Mouse (Mus musculus) kidney, postnatal 36 days (tissue): ENCODE data around the gene Itih3.

Experiments
- DNase-seq, 2 experiments: peaks; one replicate each; pipeline ENCODE4 v3.0.0; 2021 to 2022; ENCODE audit warnings: mixed read lengths in 2 of 2

Gene Itih3

DNA sequence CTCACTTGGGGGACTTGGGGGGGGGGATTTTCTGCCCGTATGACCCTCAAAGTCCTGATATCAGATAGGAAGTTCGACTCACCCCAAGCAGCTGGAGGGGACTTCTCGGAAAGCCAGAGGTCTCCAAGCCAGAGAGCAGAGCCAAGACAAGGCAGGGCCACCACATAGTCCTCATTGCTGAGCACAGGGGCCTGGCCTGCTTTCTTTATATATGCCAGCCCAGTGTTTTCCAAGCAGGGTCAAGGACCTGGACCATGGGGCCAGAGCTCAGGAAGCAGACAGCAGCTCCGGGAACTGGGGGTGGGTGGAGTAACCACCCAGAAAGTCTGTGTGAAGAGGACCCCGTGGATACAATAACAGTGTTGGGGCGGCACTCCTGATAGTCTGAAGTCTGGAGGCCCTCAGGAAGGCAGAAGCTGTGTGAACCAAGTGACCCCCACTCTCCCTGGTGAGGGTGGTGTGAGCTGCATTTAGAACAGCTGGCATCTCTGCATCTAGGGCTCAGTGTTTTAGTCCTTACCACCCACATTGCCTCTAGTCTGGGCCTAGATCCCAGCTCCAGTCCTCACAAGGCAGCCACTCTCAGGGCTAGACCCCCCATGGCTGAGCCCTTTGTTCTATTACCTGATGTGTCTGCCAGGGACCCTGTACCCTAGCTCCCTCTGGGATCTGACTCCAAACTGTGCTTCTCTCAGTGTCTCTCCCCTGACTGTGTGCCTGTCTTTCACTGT, at the start of gene Itih3:
Itih3 (minus strand) TSS at position 386 of the 731 bp plus-strand sequence.
- DNase-seq = peak in 1 of 2 experiments; percentile 20

- DNase-seq = peak; percentile 48 to 54
Measured at GRCm38 (mm10) chr14:30960366-30960765, 36.8 kb upstream of the Itih3 start.

- DNase-seq = no peak
Measured at GRCm38 (mm10) chr14:30959031-30959430, 35.5 kb upstream of the Itih3 start.

DNA sequence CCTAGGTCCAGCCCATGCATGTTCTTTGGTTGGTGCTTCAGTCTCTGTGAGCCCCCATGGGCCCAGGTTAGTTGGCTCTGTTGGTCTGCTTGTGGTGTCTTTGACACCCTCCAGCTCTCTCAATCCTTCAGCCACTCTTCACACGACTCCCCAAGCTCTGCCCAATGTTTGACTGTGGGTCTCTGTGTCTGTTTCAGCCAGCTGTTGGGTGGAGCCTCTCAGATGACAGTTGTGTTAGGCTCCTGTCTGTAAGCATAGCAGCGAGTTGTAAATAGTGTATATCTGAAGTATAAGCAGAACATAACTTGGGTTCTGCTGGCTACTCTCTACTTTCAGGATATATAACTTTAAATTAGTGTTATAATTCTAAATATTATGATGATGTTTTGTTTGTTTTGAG, 35.0 kb upstream of the Itih3 start:
- DNase-seq = no peak

GRCm38 (mm10) chr14:30951154-30951825, 27.7 kb upstream of the Itih3 start, which contains the start of gene Nek4:
Gene Nek4 (plus strand): TSS chr14:30951377.
- DNase-seq = peak; percentile 96 to 97

DNA sequence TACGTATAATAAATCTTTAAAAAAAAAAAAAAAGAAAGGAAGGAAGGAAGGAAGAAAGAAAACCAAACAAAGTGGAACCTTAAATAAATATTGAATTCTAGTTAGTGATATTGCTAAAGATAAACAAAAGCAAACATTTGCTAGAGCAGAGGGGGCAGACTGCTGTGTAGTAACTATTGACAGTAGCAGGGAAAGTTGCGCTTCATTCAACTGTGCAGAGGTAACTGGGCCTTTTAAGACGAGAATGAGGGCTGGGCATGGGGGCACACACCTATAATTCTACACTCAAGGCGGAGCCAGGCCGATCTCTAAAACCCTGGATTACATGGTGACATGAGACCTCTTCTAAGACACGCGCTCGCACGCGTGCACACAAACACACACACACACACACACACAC, 26.4 kb upstream of the Itih3 start:
- no peak for DNase-seq

DNA sequence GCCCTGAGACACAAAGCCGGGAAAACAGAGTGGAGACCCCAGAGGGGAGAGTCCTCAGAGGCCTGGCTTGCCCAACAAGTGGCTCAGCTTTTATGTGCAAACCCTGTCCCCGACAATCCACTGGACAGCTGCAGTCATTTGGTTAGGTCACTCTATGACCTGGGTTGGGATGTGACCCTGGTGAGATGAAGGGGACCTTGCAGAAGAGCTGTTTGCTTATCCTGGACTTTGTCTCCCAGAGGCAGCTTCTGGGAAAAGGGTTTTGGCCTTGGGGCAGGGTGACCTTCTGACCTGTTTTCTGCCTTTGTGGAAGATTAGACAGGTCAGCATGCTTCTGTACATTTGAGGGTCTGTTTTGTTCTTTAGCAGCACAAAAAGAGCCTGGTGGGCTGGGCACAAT, 21.2 kb upstream of the Itih3 start:
- DNase-seq = no peak

DNA sequence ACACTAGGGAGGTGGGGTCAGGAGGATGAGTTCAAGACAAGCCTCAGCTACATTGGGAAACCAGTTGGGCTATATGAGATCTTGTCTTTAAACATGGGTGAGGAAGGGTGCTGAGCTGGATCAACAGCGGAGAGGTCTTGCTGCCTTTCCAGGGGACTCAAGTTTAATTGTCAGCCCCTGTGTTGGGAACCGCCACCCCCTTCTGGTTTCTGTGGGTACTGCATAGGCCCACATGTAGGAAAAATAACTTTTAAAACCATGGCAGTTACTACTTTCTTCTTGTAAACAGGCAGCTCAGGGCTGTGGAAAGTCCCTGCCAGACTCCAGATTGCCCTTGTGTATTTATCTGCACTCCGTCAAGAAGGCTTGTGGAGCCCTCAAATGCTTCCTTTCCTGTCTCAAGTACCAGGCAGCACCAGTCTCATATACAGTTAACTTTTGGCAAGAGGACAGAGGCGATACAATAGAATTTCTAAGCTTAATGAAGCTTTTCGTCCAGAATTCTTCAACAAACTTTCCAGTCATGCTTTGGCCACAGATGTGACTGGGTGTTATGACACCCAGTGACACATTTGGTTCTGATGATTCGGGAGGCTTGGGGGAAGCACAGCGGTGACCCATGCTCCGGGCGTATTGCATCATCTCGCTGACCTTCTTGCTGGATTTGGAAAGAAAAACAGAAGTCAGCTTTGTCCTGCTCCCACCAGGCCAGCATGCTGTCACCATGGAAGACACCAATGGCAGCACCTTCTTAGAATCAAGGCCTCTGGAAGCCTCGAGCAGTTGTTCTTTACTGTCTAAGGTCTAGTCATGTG, 20.5 kb upstream of the Itih3 start:
- DNase-seq = peak; percentile 47 to 83

- peak; percentile 17 to 27 for DNase-seq
Measured at GRCm38 (mm10) chr14:30943038-30943437, 19.5 kb upstream of the Itih3 start, which contains the start of gene Itih1. Gene Itih1 (minus strand): TSS chr14:30943289.

DNA sequence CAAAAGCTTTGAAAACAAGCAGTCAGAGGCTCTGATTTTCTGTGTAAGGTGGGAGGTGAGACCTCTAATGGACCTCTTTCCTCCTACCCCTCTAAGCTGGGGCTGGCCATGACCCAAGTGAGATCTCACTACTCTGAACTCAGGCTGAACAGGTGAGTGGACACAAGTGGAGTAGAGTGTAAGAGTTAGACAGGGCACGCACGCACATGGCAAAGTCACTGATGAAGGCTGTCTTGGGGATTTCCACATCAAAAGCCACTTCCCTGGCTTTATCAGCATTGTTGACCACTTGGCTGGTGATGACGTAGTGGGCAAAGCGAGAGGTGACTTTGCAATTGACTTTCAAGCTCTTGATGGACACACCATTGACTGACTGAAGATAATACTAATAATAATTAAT, 18.7 kb upstream of the Itih3 start:
- DNase-seq = no peak

DNA sequence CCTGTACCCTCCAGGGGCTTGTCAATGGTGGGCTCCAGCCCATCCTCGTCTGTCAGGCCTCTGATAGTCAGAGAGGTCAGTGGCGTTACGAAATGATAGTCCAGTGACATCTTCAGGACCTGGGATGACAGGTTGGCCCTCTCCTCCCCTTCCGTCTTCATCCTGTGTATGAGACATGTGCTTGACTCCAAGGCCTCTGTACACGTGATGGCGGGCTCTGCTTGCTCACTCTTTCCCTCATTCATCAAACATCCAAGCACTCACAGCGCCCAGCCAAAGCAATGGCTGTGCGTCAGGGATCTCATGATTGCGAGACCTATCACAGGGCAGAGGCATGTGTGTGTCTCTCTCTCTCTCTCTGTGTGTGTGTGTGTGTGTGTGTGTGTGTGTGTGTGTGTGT, 9.8 kb upstream of the Itih3 start:
- DNase-seq = no peak

GRCm38 (mm10) chr14:30930386-30930785, 6.8 kb upstream of the Itih3 start:
- no peak for DNase-seq

DNA sequence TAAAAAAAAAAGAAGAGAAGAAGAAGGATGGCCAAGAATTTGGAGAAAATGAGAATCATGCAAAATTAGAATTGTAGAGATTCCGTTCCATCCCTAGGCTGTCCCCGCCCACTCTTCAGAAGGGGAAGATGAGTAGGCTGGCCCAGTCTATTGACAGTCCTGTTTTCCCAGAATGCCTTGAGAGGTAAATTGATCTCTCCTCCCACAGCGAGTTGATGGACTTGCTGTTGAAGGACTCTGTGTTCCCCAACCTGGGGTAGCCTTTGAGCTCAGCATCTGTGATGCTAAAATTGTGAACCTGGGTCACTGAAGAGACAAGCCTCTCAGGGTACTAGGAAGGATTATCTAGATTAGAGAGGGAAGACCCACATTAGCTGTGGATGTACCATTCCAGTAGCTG, 1.9 kb upstream of the Itih3 start:
- DNase-seq = no peak

GRCm38 (mm10) chr14:30922053-30922670, 1.4 kb downstream of the Itih3 start:
- DNase-seq = no peak

- no peak for DNase-seq
Measured at GRCm38 (mm10) chr14:30916516-30916915, 7.0 kb downstream of the Itih3 start.

DNA sequence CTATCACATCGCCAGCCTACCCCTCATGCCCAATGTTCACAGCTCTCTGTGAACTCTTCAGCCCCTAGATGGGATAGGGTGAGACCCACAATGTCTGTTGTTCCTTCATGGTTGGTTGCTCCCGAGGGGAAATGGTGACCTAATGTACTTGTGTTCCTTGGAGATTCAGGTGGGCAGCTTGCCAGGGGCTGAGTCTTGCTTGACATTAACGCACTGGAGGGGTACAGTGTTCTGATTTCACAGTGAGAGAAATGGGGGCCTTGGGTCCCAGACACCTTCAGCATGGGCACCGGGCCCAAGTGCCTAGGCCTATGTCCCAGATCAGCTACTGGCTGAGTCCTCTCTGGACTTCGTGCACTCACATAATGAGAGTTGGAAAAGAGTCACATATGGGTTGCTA, 10.2 kb downstream of the Itih3 start:
- DNase-seq = peak; percentile 62 to 82

GRCm38 (mm10) chr14:30912641-30913040, 10.9 kb downstream of the Itih3 start:
- peak; percentile 63 to 69 for DNase-seq

- DNase-seq = no peak
Measured at GRCm38 (mm10) chr14:30911141-30911540, 12.4 kb downstream of the Itih3 start.

GRCm38 (mm10) chr14:30907814-30908265, 15.7 kb downstream of the Itih3 start:
- DNase-seq = no peak

GRCm38 (mm10) chr14:30906001-30906400, 17.6 kb downstream of the Itih3 start:
- DNase-seq = no peak

DNA sequence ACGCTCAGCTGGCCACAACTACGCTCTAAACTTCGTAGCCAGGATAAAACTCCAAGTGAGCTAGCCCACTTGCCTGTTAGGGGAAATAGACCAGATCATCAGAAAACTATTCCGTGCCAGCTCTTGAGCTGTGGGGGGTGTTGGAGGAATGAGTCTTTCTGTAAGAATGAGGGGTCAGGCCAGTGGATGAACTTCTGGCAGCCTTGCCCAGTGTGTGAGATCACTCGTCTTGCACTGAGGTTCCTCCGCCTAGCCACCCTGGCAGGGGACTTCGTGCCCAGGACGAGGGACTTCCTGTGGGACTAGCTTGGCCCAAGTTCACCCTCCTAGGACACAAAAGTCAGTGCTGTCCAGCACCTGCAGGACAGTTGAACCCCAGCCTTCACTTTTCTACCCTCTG, 19.3 kb downstream of the Itih3 start:
- no peak for DNase-seq

DNA sequence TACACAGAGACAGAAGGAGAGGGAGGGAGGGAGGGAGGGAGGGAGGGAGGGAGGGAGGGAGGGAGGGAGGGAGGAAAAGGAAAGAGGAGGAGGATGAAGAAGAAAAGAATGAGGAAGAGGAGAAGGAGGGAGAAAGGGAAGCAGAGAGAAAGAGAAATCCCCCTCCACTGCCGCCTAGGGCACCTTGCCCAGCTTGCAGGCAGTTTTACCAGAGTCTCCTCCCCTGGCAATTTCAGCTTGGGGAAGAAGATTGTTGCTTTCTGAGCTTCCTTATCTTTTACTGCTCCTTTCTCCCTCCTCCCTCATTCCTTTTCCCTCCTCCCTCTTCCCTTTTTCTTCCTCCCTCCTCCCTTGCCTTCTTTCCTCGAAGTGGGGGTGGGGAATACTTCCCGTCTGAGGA, 20.5 kb downstream of the Itih3 start:
- DNase-seq = no peak

GRCm38 (mm10) chr14:30902628-30903027, 20.9 kb downstream of the Itih3 start:
- DNase-seq = no peak
